Mouse (Mus musculus): Measurements from ENCODE around the gene Cwc27.

Gene Cwc27

GRCm38 (mm10) chr13:104816635-104817571 lies at the start of gene Cwc27:
Cwc27 (minus strand) TSS chr13:104817142.
- in situ Hi-C loops (cut with MboI; ENCODE audit: low pct_unique_long_range_greater_than_20kb in 1 of 2, low sequenced_read_pairs in 2 of 2, unreplicated experiment in 1 of 2), result loop anchor here (5.0 to 25.0 kb wide), 3 partner anchors 105 to 420 kb away; no protein-coding TSS in a partner anchor

DNA sequence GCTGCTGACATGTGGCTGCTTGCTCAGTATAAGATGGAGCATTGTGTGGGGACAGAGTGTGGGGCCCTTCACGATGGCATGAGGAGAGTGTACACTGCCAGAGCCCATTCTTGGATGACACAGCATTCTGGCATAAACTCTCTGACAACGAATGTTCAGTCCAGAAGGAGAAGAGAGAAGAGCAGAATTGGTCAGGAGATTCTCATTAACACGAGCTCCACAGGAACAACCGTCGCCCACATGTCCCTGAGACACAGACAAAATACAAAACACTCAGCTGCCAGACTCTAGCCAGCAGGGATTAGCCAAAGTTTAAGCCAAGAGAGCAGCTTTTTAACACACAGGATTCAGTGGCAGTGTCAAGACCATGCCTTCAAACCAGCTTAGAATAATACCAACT lies 49.8 kb upstream of the Cwc27 start:
- in situ Hi-C loops (cut with MboI; ENCODE audit: low pct_unique_long_range_greater_than_20kb in 1 of 2, low sequenced_read_pairs in 2 of 2, unreplicated experiment in 1 of 2), result no loop called here

- in situ Hi-C loops (cut with MboI; ENCODE audit: low pct_unique_long_range_greater_than_20kb in 1 of 2, low sequenced_read_pairs in 2 of 2, unreplicated experiment in 1 of 2), result no loop called here
Observed at GRCm38 (mm10) chr13:104863127-104863979, 46.4 kb upstream of the Cwc27 start, which contains the start of gene Shisal2b. Shisal2b (minus strand) TSS chr13:104863893.

DNA sequence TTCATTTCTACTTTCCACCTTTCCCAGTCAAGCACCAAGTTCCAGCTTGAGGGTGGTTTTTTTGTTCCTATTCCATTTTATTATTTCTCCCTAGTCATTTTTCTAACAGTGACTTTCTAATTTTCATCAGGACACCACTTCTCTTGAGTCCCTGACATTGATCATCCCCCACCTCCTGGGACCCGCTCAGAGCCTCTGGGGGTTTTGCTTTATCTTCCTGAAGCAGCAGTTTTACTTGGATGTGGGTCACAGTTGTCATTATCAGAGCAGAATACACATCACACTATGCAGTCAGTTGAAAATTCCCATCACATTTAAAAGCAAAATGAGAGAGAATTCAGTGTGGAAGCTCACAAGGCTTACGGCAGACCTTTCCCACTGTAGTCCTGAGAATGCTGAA lies 36.7 kb upstream of the Cwc27 start:
- in situ Hi-C loops (cut with MboI; ENCODE audit: low pct_unique_long_range_greater_than_20kb in 1 of 2, low sequenced_read_pairs in 2 of 2, unreplicated experiment in 1 of 2), result no loop called here

DNA sequence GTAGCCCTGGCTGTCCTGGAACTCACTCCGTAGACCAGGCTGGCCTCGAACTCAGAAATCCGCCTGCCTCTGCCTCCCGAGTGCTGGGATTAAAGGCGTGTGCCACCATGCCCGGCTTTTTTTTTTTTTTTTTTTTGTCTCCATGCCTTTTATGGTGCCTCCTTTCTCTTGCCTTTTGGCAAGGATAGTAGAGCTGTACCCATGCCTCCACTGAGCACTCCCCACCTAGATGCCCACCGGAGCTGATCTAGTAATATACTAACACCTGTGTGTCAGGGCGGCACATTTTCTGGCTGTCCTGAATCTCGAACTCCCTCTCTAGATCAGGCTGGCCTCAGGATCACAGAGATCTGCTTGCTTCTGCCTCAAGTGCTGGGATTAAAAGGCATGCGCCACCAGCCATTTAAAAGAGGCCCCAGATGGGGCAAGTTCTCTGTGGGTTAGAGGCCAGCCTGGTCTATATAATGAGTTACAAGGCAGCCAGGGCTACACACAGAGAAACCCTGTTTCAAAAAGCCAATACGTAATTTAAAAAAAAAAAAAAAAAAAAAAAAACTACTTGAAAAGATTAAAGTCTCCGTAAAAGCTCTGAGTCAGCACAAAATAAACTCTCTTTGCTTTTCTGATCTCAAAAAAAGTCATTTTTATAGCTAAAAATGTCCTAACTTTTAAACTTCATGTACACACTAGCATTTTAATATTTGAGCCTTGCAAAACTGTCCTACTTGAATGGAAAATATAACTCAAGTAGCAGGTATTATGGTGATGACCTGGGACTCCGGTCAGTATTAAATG lies 26.6 kb upstream of the Cwc27 start:
- in situ Hi-C loops (cut with MboI; ENCODE audit: low pct_unique_long_range_greater_than_20kb in 1 of 2, low sequenced_read_pairs in 2 of 2, unreplicated experiment in 1 of 2), result no loop called here

DNA sequence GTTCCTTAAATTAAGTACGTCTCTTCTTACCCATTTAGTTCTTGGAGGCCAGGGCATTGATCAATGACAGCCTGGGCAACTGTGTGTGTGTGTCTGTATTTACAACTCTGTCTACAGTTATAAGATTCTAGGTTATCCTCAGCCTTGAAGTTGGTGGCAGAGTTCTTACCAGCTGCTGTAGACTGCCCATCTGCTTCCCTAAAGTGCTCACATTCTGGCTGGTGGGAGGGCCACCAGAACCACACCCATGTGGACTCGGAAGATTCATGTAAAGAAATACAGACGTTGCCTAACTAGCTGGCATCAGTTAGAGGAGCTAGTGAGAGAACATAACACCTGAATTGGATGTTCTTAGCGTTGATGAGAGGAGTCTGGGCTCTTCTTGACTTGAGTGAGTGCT lies 25.0 kb upstream of the Cwc27 start:
- in situ Hi-C loops (cut with MboI; ENCODE audit: low pct_unique_long_range_greater_than_20kb in 1 of 2, low sequenced_read_pairs in 2 of 2, unreplicated experiment in 1 of 2), result no loop called here

- in situ Hi-C loops (cut with MboI; ENCODE audit: low pct_unique_long_range_greater_than_20kb in 1 of 2, low sequenced_read_pairs in 2 of 2, unreplicated experiment in 1 of 2), result no loop called here
Observed at GRCm38 (mm10) chr13:104837628-104838027, 20.7 kb upstream of the Cwc27 start.

DNA sequence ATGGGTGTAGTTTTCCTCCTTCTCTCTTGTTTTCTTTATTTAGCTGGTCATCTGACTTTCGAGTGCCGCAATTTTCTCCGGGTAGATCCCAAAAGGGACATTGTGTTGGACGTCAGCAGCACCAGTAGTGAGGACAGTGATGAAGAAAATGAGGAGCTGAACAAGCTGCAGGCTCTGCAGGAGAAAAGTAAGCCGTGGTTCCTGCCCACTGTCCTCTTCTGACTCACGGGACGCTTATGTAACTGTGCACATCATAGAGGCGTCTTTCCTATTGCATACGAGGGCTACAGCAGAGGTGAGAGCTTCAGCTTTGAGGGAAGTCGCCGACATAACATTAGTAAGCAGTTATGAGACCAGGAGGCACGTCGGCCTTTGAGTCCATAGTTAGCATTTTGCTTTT lies 15.9 kb upstream of the Cwc27 start:
- in situ Hi-C loops (cut with MboI; ENCODE audit: low pct_unique_long_range_greater_than_20kb in 1 of 2, low sequenced_read_pairs in 2 of 2, unreplicated experiment in 1 of 2), result no loop called here

DNA sequence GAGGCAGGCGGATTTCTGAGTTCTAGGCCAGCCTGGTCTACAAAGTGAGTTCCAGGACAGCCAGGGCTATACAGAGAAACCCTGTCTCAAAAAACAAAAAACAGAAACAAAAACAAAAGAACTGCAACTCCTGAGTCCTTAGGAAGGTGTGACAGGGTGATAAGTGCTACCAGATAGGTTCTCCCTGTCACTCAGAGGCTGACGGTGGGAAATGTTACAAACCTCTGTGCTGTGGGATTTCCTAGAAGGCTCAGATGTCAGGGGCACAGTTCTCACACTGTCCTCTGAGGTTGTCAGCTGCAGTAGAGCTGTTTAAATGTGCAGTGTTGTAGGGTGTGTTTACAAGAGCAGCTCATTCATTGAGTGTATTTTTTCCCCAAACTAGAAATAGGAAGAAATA lies 8.5 kb upstream of the Cwc27 start:
- in situ Hi-C loops (cut with MboI; ENCODE audit: low pct_unique_long_range_greater_than_20kb in 1 of 2, low sequenced_read_pairs in 2 of 2, unreplicated experiment in 1 of 2), result no loop called here

DNA sequence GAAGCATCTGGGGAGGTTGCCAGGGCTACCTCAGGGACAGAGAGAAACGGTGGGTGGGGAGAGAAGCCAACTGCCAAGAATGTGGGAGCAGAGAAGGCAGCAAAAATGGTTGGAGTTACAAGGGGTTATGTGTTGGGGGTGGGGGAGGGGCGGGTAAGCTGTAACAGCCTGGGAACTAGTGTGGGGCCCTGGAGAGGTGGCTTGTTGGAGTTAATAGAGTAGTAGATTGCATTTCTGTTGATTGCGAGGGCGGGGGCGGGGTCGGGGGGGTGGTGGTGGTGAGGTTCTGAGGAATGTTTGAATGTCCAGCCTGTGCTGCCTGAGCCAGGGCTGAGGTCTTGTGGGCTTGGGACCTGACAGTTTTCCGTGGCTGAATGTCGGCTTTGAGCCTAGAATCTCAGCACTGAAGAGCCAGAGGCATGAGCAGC lies 5.5 kb upstream of the Cwc27 start:
- in situ Hi-C loops (cut with MboI; ENCODE audit: low pct_unique_long_range_greater_than_20kb in 1 of 2, low sequenced_read_pairs in 2 of 2, unreplicated experiment in 1 of 2), result loop anchor here (25.0 kb wide), 2 partner anchors 115 to 415 kb away; no protein-coding TSS in a partner anchor

- in situ Hi-C loops (cut with MboI; ENCODE audit: low pct_unique_long_range_greater_than_20kb in 1 of 2, low sequenced_read_pairs in 2 of 2, unreplicated experiment in 1 of 2), result loop anchor here (25.0 kb wide), 2 partner anchors 115 to 415 kb away; no protein-coding TSS in a partner anchor
Observed at GRCm38 (mm10) chr13:104821908-104822307, 5.0 kb upstream of the Cwc27 start.

GRCm38 (mm10) chr13:104821192-104821591 lies 4.2 kb upstream of the Cwc27 start:
- in situ Hi-C loops (cut with MboI; ENCODE audit: low pct_unique_long_range_greater_than_20kb in 1 of 2, low sequenced_read_pairs in 2 of 2, unreplicated experiment in 1 of 2), result loop anchor here (25.0 kb wide), 2 partner anchors 116 to 416 kb away; no protein-coding TSS in a partner anchor

DNA sequence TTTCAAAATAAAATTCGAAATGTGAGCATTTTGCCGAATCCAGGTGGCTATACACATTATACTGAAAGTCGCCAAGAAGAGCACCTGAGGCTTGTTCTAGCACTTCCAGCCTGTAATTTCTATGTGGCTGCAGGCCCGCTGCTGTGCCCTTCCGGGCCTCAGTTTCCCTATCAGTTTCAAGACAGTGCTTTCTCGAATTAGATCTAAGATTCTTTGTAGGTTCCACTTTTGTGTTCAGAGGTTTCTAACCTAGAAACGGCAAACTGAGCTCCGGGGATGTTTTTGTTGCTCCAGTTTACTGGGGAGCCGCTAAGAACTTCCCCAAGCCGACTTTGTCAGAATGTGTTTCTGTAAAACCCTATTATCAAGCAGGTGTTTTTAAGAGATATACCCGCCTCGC lies 754 bp upstream of the Cwc27 start:
- in situ Hi-C loops (cut with MboI; ENCODE audit: low pct_unique_long_range_greater_than_20kb in 1 of 2, low sequenced_read_pairs in 2 of 2, unreplicated experiment in 1 of 2), result loop anchor here (5.0 to 25.0 kb wide), 3 partner anchors 105 to 420 kb away; no protein-coding TSS in a partner anchor

- in situ Hi-C loops (cut with MboI; ENCODE audit: low pct_unique_long_range_greater_than_20kb in 1 of 2, low sequenced_read_pairs in 2 of 2, unreplicated experiment in 1 of 2), result loop anchor here (5.0 to 25.0 kb wide), 3 partner anchors 106 to 421 kb away; no protein-coding TSS in a partner anchor
Observed at GRCm38 (mm10) chr13:104816270-104816634, 690 bp downstream of the Cwc27 start.

DNA sequence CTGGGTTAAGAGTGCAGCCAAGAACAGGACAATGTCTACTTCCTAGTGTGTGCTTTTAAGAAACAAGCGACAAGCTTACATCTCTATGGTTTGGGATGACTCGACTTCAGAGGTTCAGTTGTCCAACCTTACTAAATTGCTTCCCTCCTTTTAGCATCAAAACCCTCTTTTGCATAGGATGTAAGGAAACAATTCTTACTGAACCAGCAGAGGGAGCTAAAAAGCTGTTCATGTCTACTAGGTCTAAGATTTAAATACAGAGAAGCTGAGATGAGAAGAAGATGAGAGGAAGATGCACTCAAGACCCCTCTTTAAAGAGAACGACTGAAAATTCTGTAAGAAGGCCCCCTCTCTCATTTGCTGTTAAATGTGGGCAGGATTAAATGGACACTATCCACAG lies 11.3 kb downstream of the Cwc27 start:
- in situ Hi-C loops (cut with MboI; ENCODE audit: low pct_unique_long_range_greater_than_20kb in 1 of 2, low sequenced_read_pairs in 2 of 2, unreplicated experiment in 1 of 2), result loop anchor here (25.0 kb wide), 2 partner anchors 132 to 432 kb away; no protein-coding TSS in a partner anchor

- in situ Hi-C loops (cut with MboI; ENCODE audit: low pct_unique_long_range_greater_than_20kb in 1 of 2, low sequenced_read_pairs in 2 of 2, unreplicated experiment in 1 of 2), result loop anchor here (25.0 kb wide), 2 partner anchors 138 to 438 kb away; no protein-coding TSS in a partner anchor
Observed at GRCm38 (mm10) chr13:104799566-104800182, 17.3 kb downstream of the Cwc27 start.

DNA sequence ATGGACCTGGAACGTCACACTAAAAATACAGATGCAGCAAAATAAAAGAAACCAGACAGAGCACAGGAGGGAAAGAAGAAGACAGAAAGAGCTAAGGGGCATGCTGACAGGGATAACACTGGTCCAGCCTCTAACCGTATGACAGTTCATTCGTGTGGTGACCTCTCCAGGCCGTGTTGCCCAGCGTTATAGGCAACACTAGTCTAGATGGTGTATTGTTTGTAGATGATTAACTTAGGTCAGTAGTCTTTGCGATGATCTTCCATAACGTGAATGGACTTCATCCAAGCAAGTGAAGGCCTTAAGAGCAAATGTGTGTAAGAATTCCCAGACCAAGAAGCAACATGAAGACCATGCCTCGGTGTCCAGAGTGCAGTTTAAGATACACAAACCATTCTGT lies 17.9 kb downstream of the Cwc27 start:
- in situ Hi-C loops (cut with MboI; ENCODE audit: low pct_unique_long_range_greater_than_20kb in 1 of 2, low sequenced_read_pairs in 2 of 2, unreplicated experiment in 1 of 2), result no loop called here

- in situ Hi-C loops (cut with MboI; ENCODE audit: low pct_unique_long_range_greater_than_20kb in 1 of 2, low sequenced_read_pairs in 2 of 2, unreplicated experiment in 1 of 2), result no loop called here
Observed at GRCm38 (mm10) chr13:104794421-104794820, 22.5 kb downstream of the Cwc27 start.
